Mouse (Mus musculus) MEL (cell line): ENCODE results near the gene Fyttd1. TPM values are rescaled to one million over a fixed set of nuclear protein-coding genes. Genes with fewer than 3 reads are reported as not detected.

Experiments
- DNase-seq: peaks from one replicate; pipeline ENCODE4 v3.0.0; 2011; ENCODE audit warnings: low read depth, low spot score
- H3K27ac ChIP-seq: 2 replicates; pipeline ENCODE4 v1.5.1; 2012; ENCODE audit warnings: low read depth, mild to moderate bottlenecking, control low read depth, low read length, moderate library complexity; ENCODE audit not compliant: control insufficient read depth
- H3K27me3 ChIP-seq, 2 experiments: fragments of 150-350 bp in 1 of 2; sonication (generic) in 1 of 2; 2 replicates each; pipeline ENCODE4 v1.6.1; 2012; ENCODE audit warnings: low read length in 2 of 2, mild to moderate bottlenecking in 2 of 2, improper control_type of control experiment in 1 of 2, moderate library complexity in 1 of 2; ENCODE audit not compliant: insufficient read depth in 2 of 2, control insufficient read depth in 1 of 2
- H3K36me3 ChIP-seq, 2 experiments: 2 replicates each; pipeline ENCODE4 v1.6.1; 2012 to 2014; ENCODE audit warnings: low read length in 2 of 2, improper control_type of control experiment in 1 of 2, inconsistent platforms in 1 of 2, mild to moderate bottlenecking in 1 of 2; ENCODE audit not compliant: insufficient read depth in 2 of 2, control insufficient read depth in 1 of 2
- H3K4me1 ChIP-seq, 2 experiments: fragments of 150-350 bp in 1 of 2; sonication (generic) in 1 of 2; 2 replicates each; pipeline ENCODE4 v1.6.1; 2012; ENCODE audit warnings: low read length in 2 of 2, improper control_type of control experiment in 1 of 2, mild to moderate bottlenecking in 1 of 2; ENCODE audit not compliant: insufficient read depth in 2 of 2, control insufficient read depth in 1 of 2
- H3K4me3 ChIP-seq, 2 experiments: fragments of 150-350 bp in 1 of 2; sonication (generic) in 1 of 2; 2 replicates each; pipeline ENCODE4 v1.5.1; 2012; ENCODE audit warnings: low read depth in 2 of 2, low read length in 2 of 2, mild to moderate bottlenecking in 2 of 2, moderate library complexity in 2 of 2, control low read depth in 1 of 2, improper control_type of control experiment in 1 of 2; ENCODE audit not compliant: control insufficient read depth in 1 of 2, insufficient read depth in 1 of 2
- H3K79me2 ChIP-seq: 2 replicates; pipeline ENCODE4 v1.6.1; 2012; ENCODE audit warnings: mild to moderate bottlenecking, low read length, moderate library complexity; ENCODE audit not compliant: control insufficient read depth, poor library complexity, insufficient read depth
- H3K9ac ChIP-seq: 2 replicates; pipeline ENCODE4 v1.6.1; 2012; ENCODE audit warnings: low read depth, mild to moderate bottlenecking, control low read depth, low read length, moderate library complexity; ENCODE audit not compliant: control insufficient read depth, poor library complexity, severe bottlenecking
- H3K9me3 ChIP-seq: fragments of 150-350 bp; sonication (generic); replicated peaks from 2 replicates; pipeline ENCODE4 v1.6.1; 2012; ENCODE audit warnings: mild to moderate bottlenecking, low read length, improper control_type of control experiment, moderate library complexity; ENCODE audit not compliant: insufficient read depth
- CHD2 ChIP-seq: IDR thresholded peaks from 2 replicates; pipeline ENCODE4 v1.6.1; 2011; ENCODE audit warnings: low read length, improper control_type of control experiment
- CTCF ChIP-seq, 3 experiments: IDR thresholded peaks in 2 of 3; conservative IDR thresholded peaks in 1 of 3; 2 replicates each; pipeline ENCODE4 v1.5.1; 2011 to 2012; ENCODE audit warnings: low read length in 3 of 3, low read depth in 2 of 3, mild to moderate bottlenecking in 2 of 3, improper control_type of control experiment in 1 of 3, inconsistent platforms in 1 of 3, mixed read lengths in 1 of 3, moderate library complexity in 1 of 3; ENCODE audit not compliant: control insufficient read depth in 1 of 3, insufficient read depth in 1 of 3, poor library complexity in 1 of 3, severe bottlenecking in 1 of 3
- E2F4 ChIP-seq: IDR thresholded peaks from 2 replicates; pipeline ENCODE4 v1.6.1; 2011; ENCODE audit warnings: low read depth, low read length, improper control_type of control experiment, borderline replicate concordance
- ELF1 ChIP-seq: IDR thresholded peaks from 2 replicates; pipeline ENCODE4 v1.6.1; 2014; ENCODE audit warnings: low read depth, mild to moderate bottlenecking, inconsistent platforms, low read length, improper control_type of control experiment, moderate library complexity
- EP300 ChIP-seq, 2 experiments: IDR thresholded peaks; 2 replicates each; pipeline ENCODE4 v1.6.1; 2011; ENCODE audit warnings: improper control_type of control experiment in 2 of 2, low read length in 2 of 2, low read depth in 1 of 2, mild to moderate bottlenecking in 1 of 2
- HCFC1 ChIP-seq: IDR thresholded peaks from 2 replicates; pipeline ENCODE4 v1.6.1; 2012; ENCODE audit warnings: low read depth, mild to moderate bottlenecking, inconsistent platforms, low read length, improper control_type of control experiment, moderate library complexity
- MAX ChIP-seq: IDR thresholded peaks from 2 replicates; pipeline ENCODE4 v1.6.1; 2011; ENCODE audit warnings: low read length, improper control_type of control experiment
- MEF2A ChIP-seq: IDR thresholded peaks from 2 replicates; pipeline ENCODE4 v1.6.1; 2014; ENCODE audit warnings: low read depth, mild to moderate bottlenecking, inconsistent platforms, low read length, improper control_type of control experiment; ENCODE audit not compliant: poor library complexity, insufficient replicate concordance, severe bottlenecking; ENCODE audit errors: extremely low read depth
- MXI1 ChIP-seq: IDR thresholded peaks from 2 replicates; pipeline ENCODE4 v1.6.1; 2011; ENCODE audit warnings: mild to moderate bottlenecking, low read depth, low read length, improper control_type of control experiment
- MYC ChIP-seq: IDR thresholded peaks from 2 replicates; pipeline ENCODE4 v1.6.1; 2011; ENCODE audit warnings: low read depth, mild to moderate bottlenecking, low read length, improper control_type of control experiment, moderate library complexity
- POLR2A ChIP-seq, 2 experiments: IDR thresholded peaks; 2 replicates each; pipeline ENCODE4 v1.6.1; 2011 to 2012; ENCODE audit warnings: low read length in 2 of 2, mild to moderate bottlenecking in 2 of 2, control low read depth in 1 of 2, improper control_type of control experiment in 1 of 2, low read depth in 1 of 2, moderate library complexity in 1 of 2; ENCODE audit not compliant: control insufficient read depth in 1 of 2, insufficient read depth in 1 of 2, poor library complexity in 1 of 2
- POLR2AphosphoS2 ChIP-seq: IDR thresholded peaks from 2 replicates; pipeline ENCODE4 v1.6.1; 2011; ENCODE audit warnings: low read length, improper control_type of control experiment
- POLR2AphosphoS5 ChIP-seq: IDR thresholded peaks from 2 replicates; pipeline ENCODE4 v1.6.1; 2012; ENCODE audit warnings: low read depth, borderline replicate concordance, mild to moderate bottlenecking, inconsistent platforms, low read length, moderate library complexity, mixed read lengths
- RAD21 ChIP-seq: IDR thresholded peaks from 2 replicates; pipeline ENCODE4 v1.6.1; 2011; ENCODE audit warnings: mild to moderate bottlenecking, low read depth, low read length, improper control_type of control experiment
- SIN3A ChIP-seq: IDR thresholded peaks from 2 replicates; pipeline ENCODE4 v1.6.1; 2012; ENCODE audit warnings: low read length, improper control_type of control experiment, inconsistent platforms
- TAL1 ChIP-seq: IDR thresholded peaks from 2 replicates; pipeline ENCODE4 v1.6.1; 2012; ENCODE audit warnings: mild to moderate bottlenecking, inconsistent platforms, low read length, moderate library complexity, mixed read lengths
- TBP ChIP-seq: IDR thresholded peaks from 2 replicates; pipeline ENCODE4 v1.8.0; 2011; ENCODE audit warnings: low read depth, low read length, improper control_type of control experiment
- TCF12 ChIP-seq: IDR thresholded peaks from 2 replicates; pipeline ENCODE4 v1.6.1; 2014; ENCODE audit warnings: low read depth, mild to moderate bottlenecking, inconsistent platforms, low read length, improper control_type of control experiment, moderate library complexity
- USF1 ChIP-seq: IDR thresholded peaks from 2 replicates; pipeline ENCODE4 v1.6.1; 2014; ENCODE audit warnings: low read depth, mild to moderate bottlenecking, inconsistent platforms, low read length, improper control_type of control experiment, moderate library complexity
- ZMIZ1 ChIP-seq: IDR thresholded peaks from 2 replicates; pipeline ENCODE4 v1.6.1; 2012; ENCODE audit warnings: low read depth, mild to moderate bottlenecking, inconsistent platforms, low read length, improper control_type of control experiment, moderate library complexity
- ZNF384 ChIP-seq: IDR thresholded peaks from 2 replicates; pipeline ENCODE4 v1.6.1; 2012; ENCODE audit warnings: low read depth, mild to moderate bottlenecking, inconsistent platforms, low read length, improper control_type of control experiment
- polyA plus RNA-seq, 2 experiments: library from polyadenylated mRNA; stranded (reverse) in 1 of 2; unstranded in 1 of 2; fragments of >175 nt in 1 of 2; fragments of >200 nt in 1 of 2; gene quantifications; 2 replicates each; pipeline versions ENCODE4 v1.2.1 to v1.2.4; 2012; ENCODE audit warnings: low replicate concordance in 2 of 2, low read depth in 1 of 2; ENCODE audit not compliant: insufficient read length in 2 of 2, insufficient read depth in 1 of 2, missing spikeins in 1 of 2
- total RNA-seq: library from RNA; depleted of rRNA; stranded (reverse); fragments of 300-350 nt; gene quantifications from 2 replicates; pipeline ENCODE4 v1.2.3, GENCODE M21; 2012

Fyttd1 gene
- total and polyA plus RNA-seq, 3 experiments: 44.3 to 76.0 TPM; not detected in 1

- H3K27me3 ChIP-seq: no peaks in the 10 kb centered on the region
- H3K79me2 ChIP-seq: no peaks in the 10 kb centered on the region
- no peak overlapping the region for H3K27ac ChIP-seq
- no peak overlapping the region for H3K4me3 ChIP-seq
- H3K9me3 ChIP-seq: no peaks in the 10 kb centered on the region
- TF ChIP-seq MEF2A (no peak), ZMIZ1 (no peak), POLR2AphosphoS5 (no peak), HCFC1 (no peak), USF1 (no peak), E2F4 (no peak), POLR2A (IDR thresholded peaks at IDR 0.05; ENCODE audit: control insufficient read depth in 1 of 2, insufficient read depth in 1 of 2, low read depth in 1 of 2, low read length in 2 of 2, poor library complexity in 1 of 2) (no peak), EP300 (IDR thresholded peaks at IDR 0.05; ENCODE audit: low read depth in 1 of 2, low read length in 2 of 2) (no peak), MXI1 (no peak), ELF1 (no peak), RAD21 (no peak), TBP (no peak), ZNF384 (no peak), MAX (no peak), TCF12 (no peak), CHD2 (no peak)
- TF ChIP-seq, all 39 proteins: peak for 0
- no peaks in the 10 kb centered on the region; a peak in 1 of 4 replicates for H3K4me1 ChIP-seq
- no peak for DNase-seq
- H3K9ac ChIP-seq: no peak overlapping the region
- H3K36me3 ChIP-seq: no peaks in the 10 kb centered on the region; a peak in 1 of 4 replicates
Observed at GRCm38 (mm10) chr16:32861813-32862385, 15.4 kb upstream of the Fyttd1 start.

GRCm38 (mm10) chr16:32865401-32865800 lies 11.9 kb upstream of the Fyttd1 start:
- Histone ChIP-seq H3K79me2 (no peaks in the 10 kb centered on the region; the same call in 1 of the 2 replicates), H3K9ac (no peak overlapping the region), H3K27ac (no peak overlapping the region), H3K9me3 (no peaks in the 10 kb centered on the region), H3K4me3 (no peak overlapping the region), H3K36me3 (peaks cover 0 to 2% of the 10 kb centered on the region in 2 experiments; a peak in 2 of 4 replicates), H3K27me3 (no peaks in the 10 kb centered on the region), H3K4me1 (peaks cover 0 to 8% of the 10 kb centered on the region in 2 experiments; a peak in 3 of 4 replicates)
- DNase-seq: no peak
- TF ChIP-seq TCF12 (no peak), POLR2AphosphoS5 (no peak), SIN3A (no peak), MYC (no peak), CTCF (IDR thresholded peaks at IDR 0.05 in 2 of 3, conservative IDR thresholded peaks at IDR 0.05 in 1 of 3; ENCODE audit: control insufficient read depth in 1 of 3, insufficient read depth in 1 of 3, low read depth in 2 of 3, low read length in 3 of 3, poor library complexity in 1 of 3, severe bottlenecking in 1 of 3) (no peak), ELF1 (no peak), TAL1 (no peak), CHD2 (no peak), POLR2AphosphoS2 (no peak)
